Mouse (Mus musculus): Measurements from ENCODE around the gene Iscu.

DNA sequence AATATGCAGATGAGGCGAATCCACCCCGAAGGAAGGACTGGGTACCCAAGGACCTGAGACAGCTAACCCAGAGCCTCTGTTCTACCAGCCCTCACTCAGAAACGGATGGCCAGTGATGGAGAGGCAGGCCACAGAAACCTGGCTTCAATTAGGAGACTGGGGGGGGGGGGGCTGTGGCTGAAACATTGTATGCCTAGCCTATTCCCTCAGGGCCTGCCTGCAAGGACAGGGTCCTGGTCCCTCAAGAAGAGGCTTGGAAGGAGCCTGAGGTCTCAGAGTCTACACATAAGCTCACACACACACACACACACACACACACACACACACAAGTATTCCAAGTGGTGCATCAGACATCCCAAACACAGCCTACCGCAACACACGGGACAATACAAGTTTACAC is 27.1 kb downstream of the Iscu start:
- TF ChIP-seq CTCF (IDR thresholded peaks at IDR 0.05; ENCODE audit: extremely low read depth, insufficient read depth, low read length) = no peak
- TF ChIP-seq POLR2A (IDR thresholded peaks at IDR 0.05; ENCODE audit: extremely low read depth, insufficient read depth, low read length) = no peak

All from cortical plate, adult 2 months (tissue).